Mouse (Mus musculus) kidney, postnatal 36 days (tissue): Measurements from ENCODE around the gene Ror2.

Source experiments
- DNase-seq, 2 experiments: peaks; one replicate each; pipeline ENCODE4 v3.0.0; 2021 to 2022; ENCODE audit warnings: mixed read lengths in 2 of 2

Ror2 gene

GRCm38 (mm10) chr13:53191657-53192056 is 94.3 kb downstream of the Ror2 start:
- DNase-seq: no peak

- no peak for DNase-seq
Observed at GRCm38 (mm10) chr13:53188935-53189334, 97.0 kb downstream of the Ror2 start.

- no peak for DNase-seq
Observed at GRCm38 (mm10) chr13:53184858-53185257, 101.1 kb downstream of the Ror2 start.

GRCm38 (mm10) chr13:53184149-53184548 is 101.8 kb downstream of the Ror2 start:
- DNase-seq: no peak

- no peak for DNase-seq
Observed at GRCm38 (mm10) chr13:53183161-53183577, 102.8 kb downstream of the Ror2 start.

- DNase-seq: peak; percentile 43 to 52
Observed at GRCm38 (mm10) chr13:53178594-53178993, 107.3 kb downstream of the Ror2 start.

- peak; percentile 29 to 45 for DNase-seq
Observed at GRCm38 (mm10) chr13:53178171-53178570, 107.8 kb downstream of the Ror2 start.

GRCm38 (mm10) chr13:53177424-53177718 is 108.6 kb downstream of the Ror2 start:
- DNase-seq: no peak

GRCm38 (mm10) chr13:53176695-53177423 is 109.1 kb downstream of the Ror2 start:
- no peak for DNase-seq

- no peak for DNase-seq
Observed at GRCm38 (mm10) chr13:53175041-53175440, 110.9 kb downstream of the Ror2 start.

- no peak for DNase-seq
Observed at GRCm38 (mm10) chr13:53163671-53164070, 122.3 kb downstream of the Ror2 start.

- DNase-seq: no peak
Observed at GRCm38 (mm10) chr13:53163060-53163459, 122.9 kb downstream of the Ror2 start.

GRCm38 (mm10) chr13:53159501-53159900 is 126.4 kb downstream of the Ror2 start:
- DNase-seq: no peak

- DNase-seq: no peak
Observed at GRCm38 (mm10) chr13:53158405-53159005, 127.4 kb downstream of the Ror2 start.

- no peak for DNase-seq
Observed at GRCm38 (mm10) chr13:53156911-53157310, 129.0 kb downstream of the Ror2 start.

GRCm38 (mm10) chr13:53156282-53156681 is 129.6 kb downstream of the Ror2 start:
- DNase-seq: no peak

- no peak for DNase-seq
Observed at GRCm38 (mm10) chr13:53145511-53145910, 140.4 kb downstream of the Ror2 start.

- DNase-seq: no peak
Observed at GRCm38 (mm10) chr13:53143076-53143475, 142.8 kb downstream of the Ror2 start.

- DNase-seq: peak; percentile 34 to 47
Observed at GRCm38 (mm10) chr13:53142268-53142667, 143.7 kb downstream of the Ror2 start.

- DNase-seq: no peak
Observed at GRCm38 (mm10) chr13:53140298-53140697, 145.6 kb downstream of the Ror2 start.

GRCm38 (mm10) chr13:53130567-53130966 is 155.4 kb downstream of the Ror2 start:
- no peak for DNase-seq

GRCm38 (mm10) chr13:53130032-53130431 is 155.9 kb downstream of the Ror2 start:
- no peak for DNase-seq

- peak; percentile 25 to 37 for DNase-seq
Observed at GRCm38 (mm10) chr13:53125627-53126026, 160.3 kb downstream of the Ror2 start.

- peak; percentile 33 to 63 for DNase-seq
Observed at GRCm38 (mm10) chr13:53122085-53122484, 163.8 kb downstream of the Ror2 start.

- peak; percentile 17 to 36 for DNase-seq
Observed at GRCm38 (mm10) chr13:53120906-53121305, 165.0 kb downstream of the Ror2 start.
